Mouse (Mus musculus): Measurements from ENCODE around the gene Rph3a. TPM values are rescaled to one million over a fixed set of nuclear protein-coding genes. Genes with fewer than 3 reads are reported as not detected.

Rph3a gene
- polyA plus RNA-seq, 2 experiments: 0.10 TPM; not detected in 1

- Histone ChIP-seq H3K9me3 (ENCODE audit: control insufficient read depth, low read length) (no peaks in the 10 kb centered on the region), H3K4me3 (replicated peaks; ENCODE audit: low read length) (no peak overlapping the region), H3K27me3 (ENCODE audit: control insufficient read depth, insufficient read depth, low read length) (no peaks in the 10 kb centered on the region), H3K9ac (ENCODE audit: low read depth, low read length, severe bottlenecking) (no peak overlapping the region), H3K4me2 (replicated peaks; ENCODE audit: low read depth, low read length, severe bottlenecking) (no peak overlapping the region), H3K27ac (replicated peaks; ENCODE audit: low read depth, low read length) (no peak overlapping the region), H3K36me3 (ENCODE audit: control insufficient read depth, insufficient read depth, low read length) (no peaks in the 10 kb centered on the region), H3K4me1 (ENCODE audit: control insufficient read depth, insufficient read depth, low read length) (no peaks in the 10 kb centered on the region)
- DNase-seq (ENCODE audit: low spot score) (no peak), ATAC-seq (ENCODE audit: low FRiP score, low read depth) (no peak)
- TF ChIP-seq POLR2A (IDR thresholded peaks at IDR 0.05; ENCODE audit: borderline replicate concordance, extremely low read depth, insufficient read depth, insufficient read length): no peak
- WGBS: 74% methylated on average over 9 of the region's 9 CpGs
These were observed 20.3 kb upstream of the Rph3a start for GRCm38 (mm10) chr5:121030161-121030560.

GRCm38 (mm10) chr5:121019505-121019904 lies 9.6 kb upstream of the Rph3a start:
- no peaks in the 10 kb centered on the region for H3K36me3 ChIP-seq (ENCODE audit: control insufficient read depth, insufficient read depth, low read length)
- ATAC-seq (ENCODE audit: low FRiP score, low read depth): no peak

GRCm38 (mm10) chr5:121017699-121018098 lies 7.8 kb upstream of the Rph3a start:
- no peaks in the 10 kb centered on the region for H3K4me1 ChIP-seq (ENCODE audit: control insufficient read depth, insufficient read depth, low read length)
- ATAC-seq (ENCODE audit: low FRiP score, low read depth): no peak
- WGBS: 72% methylated on average over 5 of the region's 5 CpGs
- no peaks in the 10 kb centered on the region for H3K36me3 ChIP-seq (ENCODE audit: control insufficient read depth, insufficient read depth, low read length)
- H3K27me3 ChIP-seq (ENCODE audit: control insufficient read depth, insufficient read depth, low read length): no peaks in the 10 kb centered on the region
- no peaks in the 10 kb centered on the region for H3K9me3 ChIP-seq (ENCODE audit: control insufficient read depth, low read length)
- no peak overlapping the region for H3K4me3 ChIP-seq (replicated peaks; ENCODE audit: low read length)
- H3K9ac ChIP-seq (ENCODE audit: low read depth, low read length, severe bottlenecking): no peak overlapping the region
- DNase-seq (ENCODE audit: low spot score): no peak
- no peak for TF ChIP-seq POLR2A (IDR thresholded peaks at IDR 0.05; ENCODE audit: borderline replicate concordance, extremely low read depth, insufficient read depth, insufficient read length)
- no peak overlapping the region for H3K27ac ChIP-seq (replicated peaks; ENCODE audit: low read depth, low read length)
- H3K4me2 ChIP-seq (replicated peaks; ENCODE audit: low read depth, low read length, severe bottlenecking): no peak overlapping the region

More at GRCm38 (mm10) chr5:121019505-121019904, 9.6 kb upstream of the Rph3a start:
- Histone ChIP-seq H3K27me3 (ENCODE audit: control insufficient read depth, insufficient read depth, low read length) (no peaks in the 10 kb centered on the region), H3K9ac (ENCODE audit: low read depth, low read length, severe bottlenecking) (no peak overlapping the region), H3K9me3 (ENCODE audit: control insufficient read depth, low read length) (no peaks in the 10 kb centered on the region), H3K4me2 (replicated peaks; ENCODE audit: low read depth, low read length, severe bottlenecking) (no peak overlapping the region), H3K27ac (replicated peaks; ENCODE audit: low read depth, low read length) (no peak overlapping the region), H3K4me3 (replicated peaks; ENCODE audit: low read length) (no peak overlapping the region), H3K4me1 (ENCODE audit: control insufficient read depth, insufficient read depth, low read length) (no peaks in the 10 kb centered on the region)
- no peak for TF ChIP-seq POLR2A (IDR thresholded peaks at IDR 0.05; ENCODE audit: borderline replicate concordance, extremely low read depth, insufficient read depth, insufficient read length)
- 80% methylated on average over 9 of the region's 9 CpGs for WGBS
- no peak for DNase-seq (ENCODE audit: low spot score)

GRCm38 (mm10) chr5:121016405-121016804 lies 6.5 kb upstream of the Rph3a start:
- ATAC-seq (ENCODE audit: low FRiP score, low read depth): no peak
- H3K27me3 ChIP-seq (ENCODE audit: control insufficient read depth, insufficient read depth, low read length): no peaks in the 10 kb centered on the region
- TF ChIP-seq POLR2A (IDR thresholded peaks at IDR 0.05; ENCODE audit: borderline replicate concordance, extremely low read depth, insufficient read depth, insufficient read length): no peak
- H3K4me1 ChIP-seq (ENCODE audit: control insufficient read depth, insufficient read depth, low read length): no peaks in the 10 kb centered on the region
- WGBS: 37% methylated on average over 12 of the region's 12 CpGs
- no peak overlapping the region for H3K4me3 ChIP-seq (replicated peaks; ENCODE audit: low read length)
- DNase-seq (ENCODE audit: low spot score): no peak
- H3K27ac ChIP-seq (replicated peaks; ENCODE audit: low read depth, low read length): no peak overlapping the region
- no peak overlapping the region for H3K4me2 ChIP-seq (replicated peaks; ENCODE audit: low read depth, low read length, severe bottlenecking)
- no peaks in the 10 kb centered on the region for H3K9me3 ChIP-seq (ENCODE audit: control insufficient read depth, low read length)
- no peaks in the 10 kb centered on the region for H3K36me3 ChIP-seq (ENCODE audit: control insufficient read depth, insufficient read depth, low read length)
- no peak overlapping the region for H3K9ac ChIP-seq (ENCODE audit: low read depth, low read length, severe bottlenecking)

GRCm38 (mm10) chr5:121014496-121014895 lies 4.6 kb upstream of the Rph3a start:
- Histone ChIP-seq H3K4me1 (ENCODE audit: control insufficient read depth, insufficient read depth, low read length) (no peaks in the 10 kb centered on the region), H3K27me3 (ENCODE audit: control insufficient read depth, insufficient read depth, low read length) (no peaks in the 10 kb centered on the region), H3K9me3 (ENCODE audit: control insufficient read depth, low read length) (no peaks in the 10 kb centered on the region), H3K36me3 (ENCODE audit: control insufficient read depth, insufficient read depth, low read length) (no peaks in the 10 kb centered on the region), H3K9ac (ENCODE audit: low read depth, low read length, severe bottlenecking) (no peak overlapping the region), H3K27ac (replicated peaks; ENCODE audit: low read depth, low read length) (no peak overlapping the region), H3K4me3 (replicated peaks; ENCODE audit: low read length) (no peak overlapping the region), H3K4me2 (replicated peaks; ENCODE audit: low read depth, low read length, severe bottlenecking) (no peak overlapping the region)
- no peak for DNase-seq (ENCODE audit: low spot score)
- 86% methylated on average over 2 of the region's 2 CpGs for WGBS
- no peak for TF ChIP-seq POLR2A (IDR thresholded peaks at IDR 0.05; ENCODE audit: borderline replicate concordance, extremely low read depth, insufficient read depth, insufficient read length)
- ATAC-seq (ENCODE audit: low FRiP score, low read depth): no peak

GRCm38 (mm10) chr5:121011962-121012361 lies 2.1 kb upstream of the Rph3a start:
- ATAC-seq (ENCODE audit: low FRiP score, low read depth) (no peak), DNase-seq (ENCODE audit: low spot score) (no peak)
- Histone ChIP-seq H3K4me1 (ENCODE audit: control insufficient read depth, insufficient read depth, low read length) (no peaks in the 10 kb centered on the region), H3K36me3 (ENCODE audit: control insufficient read depth, insufficient read depth, low read length) (no peaks in the 10 kb centered on the region), H3K27ac (replicated peaks; ENCODE audit: low read depth, low read length) (no peak overlapping the region), H3K4me2 (replicated peaks; ENCODE audit: low read depth, low read length, severe bottlenecking) (no peak overlapping the region), H3K4me3 (replicated peaks; ENCODE audit: low read length) (no peak overlapping the region), H3K9ac (ENCODE audit: low read depth, low read length, severe bottlenecking) (no peak overlapping the region), H3K27me3 (ENCODE audit: control insufficient read depth, insufficient read depth, low read length) (peaks cover 5% of the 10 kb centered on the region; the same call in 1 of the 2 replicates), H3K9me3 (ENCODE audit: control insufficient read depth, low read length) (no peaks in the 10 kb centered on the region)
- no peak for TF ChIP-seq POLR2A (IDR thresholded peaks at IDR 0.05; ENCODE audit: borderline replicate concordance, extremely low read depth, insufficient read depth, insufficient read length)
- 21% methylated on average over 2 of the region's 2 CpGs for WGBS
